Mouse (Mus musculus) heart, embryonic 14.5 days (tissue): ENCODE measurements around the gene Tagln2. TPM values are rescaled to one million over a fixed set of nuclear protein-coding genes. Genes with fewer than 3 reads are reported as not detected.

Experiments
- ATAC-seq: fragments of 200-750 bp; cut with Nextera tagmentation; 2 replicates; pipeline ENCODE4 v1.8.0; 2017; ENCODE audit warnings: low read depth, moderate TSS enrichment; ENCODE audit not compliant: insufficient number of reproducible peaks, insufficient read depth, low FRiP score
- H3K27ac ChIP-seq, 2 experiments: fragments of 200-500 bp in 1 of 2; fragments of 300-500 bp in 1 of 2; sonication (generic) in 1 of 2; replicated peaks in 1 of 2; 2 replicates each; pipeline ENCODE4 v1.5.1; 2012 to 2014; ENCODE audit warnings: low read depth in 2 of 2, low read length in 2 of 2, control low read depth in 1 of 2, mild to moderate bottlenecking in 1 of 2, mixed read lengths in 1 of 2; ENCODE audit not compliant: control insufficient read depth in 1 of 2, insufficient read depth in 1 of 2
- H3K27me3 ChIP-seq: fragments of 300-500 bp; sonication (generic); 2 replicates; pipeline ENCODE4 v1.6.1; 2014; ENCODE audit warnings: mild to moderate bottlenecking, low read length, control low read depth; ENCODE audit not compliant: control insufficient read depth, insufficient read depth
- H3K36me3 ChIP-seq: fragments of 300-500 bp; sonication (generic); 2 replicates; pipeline ENCODE4 v1.6.1; 2014; ENCODE audit warnings: mild to moderate bottlenecking, control low read depth, low read length, mixed read lengths; ENCODE audit not compliant: control insufficient read depth, insufficient read depth
- H3K4me1 ChIP-seq, 2 experiments: fragments of 200-500 bp in 1 of 2; fragments of 300-500 bp in 1 of 2; sonication (generic) in 1 of 2; 2 replicates each; pipeline ENCODE4 v1.6.1; 2012 to 2014; ENCODE audit warnings: low read length in 2 of 2, control low read depth in 1 of 2, mixed read lengths in 1 of 2; ENCODE audit not compliant: control insufficient read depth in 2 of 2, insufficient read depth in 2 of 2
- H3K4me2 ChIP-seq: fragments of 300-500 bp; sonication (generic); 2 replicates; pipeline ENCODE4 v1.6.1; 2014; ENCODE audit warnings: mild to moderate bottlenecking, low read length
- H3K4me3 ChIP-seq, 2 experiments: fragments of 200-500 bp in 1 of 2; fragments of 300-500 bp in 1 of 2; sonication (generic) in 1 of 2; 2 replicates each; pipeline ENCODE4 v1.5.1; 2012 to 2014; ENCODE audit warnings: low read length in 2 of 2, mild to moderate bottlenecking in 2 of 2, control low read depth in 1 of 2, low read depth in 1 of 2, moderate library complexity in 1 of 2; ENCODE audit not compliant: control insufficient read depth in 1 of 2, insufficient read depth in 1 of 2
- H3K9ac ChIP-seq: fragments of 300-500 bp; sonication (generic); 2 replicates; pipeline ENCODE4 v1.6.1; 2014; ENCODE audit warnings: mild to moderate bottlenecking, low read length
- H3K9me3 ChIP-seq: fragments of 300-500 bp; sonication (generic); 2 replicates; pipeline ENCODE4 v1.6.1; 2016; ENCODE audit warnings: low read length, control low read depth; ENCODE audit not compliant: control insufficient read depth
- WGBS: fragments of 180-500 bp; shearing (Covaris S2); extraction: QIAGEN DNeasy Blood & Tissue Kit; methylation state at CpG from one replicate; pipeline ENCODE4 v1.1.7; 2014; 5-methylcytosine and 5-hydroxymethylcytosine counted together
- polyA plus RNA-seq: library from polyadenylated mRNA; unstranded; fragments of >200 nt; fragmentation: Nextera tagmentation; extraction: Ambion mirVana; gene quantifications from 2 replicates; pipeline ENCODE4 v1.2.1, GENCODE M21; 2014

Tagln2 gene
- polyA plus RNA-seq, 1 experiment from 2014 or later = 187 TPM

DNA sequence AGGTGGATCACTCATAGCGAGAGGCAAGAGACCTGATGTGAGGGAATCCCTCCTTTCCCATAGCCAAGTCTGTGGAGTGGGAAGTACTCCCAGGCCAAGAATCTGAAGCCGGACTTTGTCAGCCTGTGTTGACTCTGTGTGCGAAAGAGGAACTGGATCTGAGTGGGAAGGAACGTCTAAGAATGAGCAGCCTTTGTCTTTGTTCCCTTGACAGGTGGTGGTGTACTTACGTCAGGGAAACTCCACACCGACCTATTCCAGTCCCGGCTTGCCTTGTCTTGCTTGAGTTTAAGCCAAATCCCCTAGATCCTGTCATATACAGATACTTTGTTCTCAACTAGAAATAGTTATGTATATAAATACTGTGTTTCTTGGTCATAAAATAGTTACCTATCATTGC, 22.7 kb downstream of the Tagln2 start:
- Histone ChIP-seq H3K4me3 (no peak overlapping the region), H3K4me1 (peaks cover 17 to 18% of the 10 kb centered on the region in 2 experiments; a peak in 3 of 4 replicates), H3K9ac (no peak overlapping the region), H3K4me2 (no peak overlapping the region), H3K27me3 (peaks cover 8% of the 10 kb centered on the region; the same call in 1 of the 2 replicates), H3K9me3 (peaks cover 10% of the 10 kb centered on the region; the same call in 1 of the 2 replicates), H3K27ac (no peak overlapping the region; a peak in 1 of 4 replicates), H3K36me3 (no peaks in the 10 kb centered on the region)
- 66% methylated on average over 7 of the region's 7 CpGs for WGBS
- no peak for ATAC-seq

DNA sequence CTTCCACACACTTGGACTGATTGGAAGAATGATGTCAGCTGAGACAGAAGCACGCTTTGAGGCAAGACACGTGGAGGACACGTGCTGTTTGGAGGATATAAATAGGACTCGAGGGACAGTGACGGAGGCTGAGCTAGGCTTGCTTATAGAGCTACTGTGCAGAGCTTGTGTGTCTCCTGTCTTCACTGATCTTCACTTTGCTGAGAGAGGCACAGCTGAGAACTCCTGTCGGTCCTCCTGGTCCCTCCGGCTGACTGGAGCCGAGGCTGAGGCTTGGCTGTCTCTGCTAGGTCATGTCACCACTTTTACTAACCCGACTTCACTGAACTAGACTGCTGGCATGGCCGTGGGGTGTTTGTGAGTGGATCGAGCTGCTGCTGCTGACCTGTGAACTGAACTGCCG, 23.9 kb downstream of the Tagln2 start:
- Histone ChIP-seq H3K4me2 (no peak overlapping the region), H3K4me3 (no peak overlapping the region), H3K4me1 (peaks cover 17 to 18% of the 10 kb centered on the region in 2 experiments; a peak in 3 of 4 replicates), H3K27ac (peak overlapping the region in 1 of 2 experiments; percentile 26; a peak in 1 of 4 replicates), H3K36me3 (no peaks in the 10 kb centered on the region), H3K9ac (no peak overlapping the region), H3K9me3 (peaks cover 4% of the 10 kb centered on the region; the same call in 1 of the 2 replicates), H3K27me3 (peaks cover 12% of the 10 kb centered on the region; the same call in 1 of the 2 replicates)
- no peak for ATAC-seq
- 33% methylated on average over 12 of the region's 12 CpGs for WGBS

DNA sequence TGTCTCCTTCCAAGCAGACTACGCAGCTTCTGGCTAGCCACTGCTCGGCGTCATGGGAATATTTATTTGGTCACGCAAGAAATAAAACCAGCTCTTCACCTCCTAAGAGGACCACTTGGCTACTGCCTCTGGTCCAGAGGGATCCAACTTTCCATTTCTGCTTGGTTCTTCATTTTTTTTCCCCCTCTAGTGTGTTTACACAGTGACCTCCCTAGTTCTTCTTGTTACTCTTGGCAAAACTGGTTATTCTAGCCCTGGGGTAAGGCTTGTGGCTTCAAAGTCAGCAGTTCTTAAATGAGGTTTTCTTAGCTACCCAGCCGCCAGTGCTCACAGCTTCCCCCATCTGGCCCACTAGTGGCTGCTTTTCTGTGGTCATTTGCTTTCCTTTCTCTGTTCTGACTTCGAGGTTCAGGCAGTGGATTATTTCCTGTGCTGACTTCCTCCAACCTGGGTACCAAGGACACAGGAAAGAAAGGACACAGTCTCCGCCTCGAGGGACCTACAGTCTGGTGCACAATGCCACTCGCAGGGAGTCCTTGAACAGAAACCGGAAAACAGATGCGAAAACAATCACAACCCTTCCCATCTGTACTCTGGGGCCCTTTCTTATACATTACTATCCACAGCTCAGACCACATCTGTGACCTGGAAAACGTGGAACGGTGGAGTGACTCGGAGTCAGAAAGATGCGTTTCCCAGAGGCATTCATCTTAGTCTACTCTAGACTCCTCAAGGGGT, 25.3 kb downstream of the Tagln2 start:
- peak; percentile 35 for ATAC-seq
- WGBS = 47% methylated on average over 15 of the region's 15 CpGs
- Histone ChIP-seq H3K4me1 (peaks cover 15 to 18% of the 10 kb centered on the region in 2 experiments; a peak in 3 of 4 replicates), H3K27ac (peak overlapping the region; percentile 88 to 90), H3K4me2 (peak overlapping the region; percentile 60), H3K9me3 (peaks cover 4% of the 10 kb centered on the region; the same call in 1 of the 2 replicates), H3K4me3 (no peak overlapping the region), H3K27me3 (peaks cover 12% of the 10 kb centered on the region; the same call in 1 of the 2 replicates), H3K9ac (peak overlapping the region; percentile 40; the same call in 1 of the 2 replicates), H3K36me3 (no peaks in the 10 kb centered on the region)

DNA sequence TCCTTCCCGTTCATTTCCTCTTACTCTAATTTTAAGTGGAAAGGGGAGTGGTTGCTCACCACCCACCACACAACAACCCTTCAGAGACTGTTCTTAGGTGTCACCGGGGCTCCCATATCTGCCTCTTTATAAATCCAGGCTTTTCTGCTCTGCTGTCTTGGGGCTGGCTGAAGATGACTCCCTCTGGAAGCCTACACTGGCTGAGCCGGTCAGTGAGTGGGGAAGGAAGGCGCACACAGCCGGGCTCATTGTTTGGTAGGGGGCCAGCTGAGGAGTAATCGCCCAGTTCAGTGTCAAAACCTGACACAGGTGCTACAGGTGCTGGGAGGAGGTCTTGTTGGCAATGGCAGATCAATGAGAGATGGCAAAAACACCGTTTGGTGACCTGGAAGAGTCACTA, 26.1 kb downstream of the Tagln2 start:
- ATAC-seq = no peak
- peaks cover 4% of the 10 kb centered on the region; the same call in 1 of the 2 replicates for H3K9me3 ChIP-seq
- WGBS = 47% methylated on average over 7 of the region's 7 CpGs
- H3K4me2 ChIP-seq = peak overlapping the region; percentile 60
- peak overlapping the region; percentile 2 to 21; a peak in 2 of 4 replicates for H3K4me3 ChIP-seq
- H3K4me1 ChIP-seq = peaks cover 18 to 22% of the 10 kb centered on the region in 2 experiments; a peak in 3 of 4 replicates
- no peaks in the 10 kb centered on the region for H3K36me3 ChIP-seq
- peaks cover 12% of the 10 kb centered on the region; the same call in 1 of the 2 replicates for H3K27me3 ChIP-seq
- peak overlapping the region; percentile 88 to 90 for H3K27ac ChIP-seq
- H3K9ac ChIP-seq = peak overlapping the region; percentile 40

DNA sequence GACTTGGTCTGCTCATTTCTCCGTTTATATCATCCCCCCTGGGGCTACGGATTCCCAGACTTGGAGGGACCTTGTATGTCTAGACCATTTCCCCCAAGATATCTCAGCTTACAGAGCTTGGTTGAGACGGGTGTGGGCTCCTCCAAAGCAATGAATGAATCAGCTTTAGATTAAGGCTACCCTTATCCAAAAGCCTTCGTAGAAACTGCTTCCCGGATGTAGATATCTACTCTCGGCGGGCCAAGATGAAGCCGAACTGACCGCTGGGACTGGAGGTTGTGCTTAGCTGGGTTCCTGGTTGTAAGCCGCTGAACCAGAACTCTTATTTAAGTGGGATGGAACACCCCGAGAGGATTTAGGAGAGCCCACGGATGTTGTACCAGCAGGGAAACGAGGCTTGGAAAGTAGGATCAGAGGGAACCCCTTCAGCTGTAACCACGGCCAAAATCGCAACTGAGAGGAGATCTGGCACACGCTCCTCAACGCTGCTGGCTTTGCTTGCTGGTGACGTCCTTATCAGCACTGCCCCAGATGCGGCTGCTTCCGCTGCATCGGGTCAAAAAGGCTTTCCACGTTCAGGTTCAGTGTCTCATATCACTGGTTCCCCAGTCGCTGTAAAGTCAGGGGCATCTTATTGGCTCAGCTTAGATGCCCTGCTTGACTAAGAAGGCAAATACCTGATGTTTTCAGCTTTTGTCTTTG, 26.7 kb downstream of the Tagln2 start:
- Histone ChIP-seq H3K4me2 (peak overlapping the region; percentile 60), H3K36me3 (no peaks in the 10 kb centered on the region), H3K4me3 (peak overlapping the region; percentile 20 to 22; a peak in 3 of 4 replicates), H3K27ac (peak overlapping the region; percentile 88 to 90), H3K27me3 (peaks cover 12% of the 10 kb centered on the region; the same call in 1 of the 2 replicates), H3K4me1 (peaks cover 13 to 18% of the 10 kb centered on the region in 2 experiments; a peak in 3 of 4 replicates), H3K9ac (peak overlapping the region; percentile 40), H3K9me3 (peaks cover 4% of the 10 kb centered on the region; the same call in 1 of the 2 replicates)
- WGBS = 24% methylated on average over 23 of the region's 23 CpGs
- ATAC-seq = peak; percentile 54

DNA sequence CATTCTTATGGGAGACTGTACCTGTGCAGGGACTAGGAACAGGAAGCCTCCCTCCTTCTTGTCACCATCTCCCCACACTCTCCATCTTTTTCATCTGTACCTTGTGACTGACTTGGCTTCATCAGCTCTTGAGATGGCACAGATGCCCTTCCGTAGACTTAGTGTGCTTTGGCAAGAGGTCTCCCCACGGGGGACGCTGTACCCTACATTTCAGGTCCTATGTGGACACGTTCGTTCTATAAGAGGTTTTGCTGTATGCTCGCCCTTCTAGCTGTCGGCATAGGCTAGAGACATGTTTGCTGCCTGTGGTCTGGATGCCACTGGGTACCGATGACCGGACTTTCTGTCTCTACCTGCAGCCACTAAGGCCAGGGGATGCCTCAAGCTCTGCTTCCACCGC, 27.6 kb downstream of the Tagln2 start:
- Histone ChIP-seq H3K36me3 (no peaks in the 10 kb centered on the region), H3K27ac (peak overlapping the region; percentile 88 to 90), H3K9ac (no peak overlapping the region), H3K4me2 (no peak overlapping the region), H3K4me1 (peaks cover 17 to 25% of the 10 kb centered on the region in 2 experiments), H3K9me3 (peaks cover 4% of the 10 kb centered on the region; the same call in 1 of the 2 replicates), H3K27me3 (peaks cover 18% of the 10 kb centered on the region), H3K4me3 (no peak overlapping the region)
- ATAC-seq = no peak
- 88% methylated on average over 10 of the region's 10 CpGs for WGBS

DNA sequence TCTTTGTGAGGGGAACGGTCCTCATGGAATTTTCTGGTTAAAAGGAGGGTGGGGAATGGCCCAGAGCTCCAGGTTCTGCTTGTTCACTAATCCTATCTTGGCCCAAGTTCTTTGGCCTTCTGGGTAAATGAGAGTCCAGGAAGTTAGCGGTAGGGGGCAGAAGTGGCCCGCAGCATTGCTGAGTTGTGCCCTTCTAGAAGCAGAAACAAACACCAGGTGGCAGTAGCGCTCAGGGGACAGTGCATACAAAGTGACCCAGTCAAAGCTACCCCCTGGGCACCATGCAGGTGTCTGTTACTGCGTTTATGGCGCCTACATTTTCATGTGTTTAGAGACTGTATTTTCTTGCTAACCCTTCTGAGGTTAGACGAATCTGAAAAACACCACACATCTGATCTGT, 28.9 kb downstream of the Tagln2 start:
- Histone ChIP-seq H3K9me3 (no peaks in the 10 kb centered on the region), H3K27ac (no peak overlapping the region), H3K36me3 (no peaks in the 10 kb centered on the region), H3K4me1 (peaks cover 22 to 24% of the 10 kb centered on the region in 2 experiments), H3K4me3 (no peak overlapping the region), H3K27me3 (peaks cover 25% of the 10 kb centered on the region), H3K4me2 (no peak overlapping the region), H3K9ac (no peak overlapping the region)
- peak; percentile 46; the same call in 1 of the 2 replicates for ATAC-seq
- WGBS = 5% methylated on average over 7 of the region's 7 CpGs
